Mouse (Mus musculus): ENCODE measurements around the gene Zfp775. TPM values are rescaled to one million over a fixed set of nuclear protein-coding genes. Genes with fewer than 3 reads are reported as not detected.
A peak's percentile ranks its signal among the peaks of the same experiment; 100 is the strongest.

Gene Zfp775
- polyA plus RNA-seq, 1 experiment from 2014 or later = 2.2 TPM

- Histone ChIP-seq H3K27ac (ENCODE audit: low read depth, low read length) (no peak overlapping the region), H3K27me3 (replicated peaks; ENCODE audit: control insufficient read depth, insufficient read depth, low read length) (peaks cover 5% of the 10 kb centered on the region), H3K9ac (ENCODE audit: low read depth, low read length) (no peak overlapping the region), H3K4me3 (ENCODE audit: low read depth, low read length) (no peak overlapping the region), H3K4me1 (replicated peaks; ENCODE audit: control insufficient read depth, insufficient read depth, low read length) (no peaks in the 10 kb centered on the region), H3K9me3 (ENCODE audit: control insufficient read depth) (no peaks in the 10 kb centered on the region), H3K36me3 (ENCODE audit: control insufficient read depth, insufficient read depth) (peaks cover 21% of the 10 kb centered on the region), H3K4me2 (replicated peaks; ENCODE audit: low read depth) (no peak overlapping the region)
- 26% methylated on average over 1 of the region's 1 CpGs for WGBS
- no peak for ATAC-seq
- peak; percentile 35 for TF ChIP-seq CTCF (IDR thresholded peaks at IDR 0.05; ENCODE audit: low read depth)
Measured at GRCm38 (mm10) chr6:48623460-48623859, 21.6 kb downstream of the Zfp775 start.

GRCm38 (mm10) chr6:48626464-48626863 is 24.6 kb downstream of the Zfp775 start, which contains the start of gene AI854703:
Gene AI854703 (plus strand): TSS chr6:48626764.
- 0 out of 2 replicates have a peak, but pooled peaks cover 2% of the 10 kb centered on the region for H3K4me1 ChIP-seq (replicated peaks; ENCODE audit: control insufficient read depth, insufficient read depth, low read length)
- H3K4me3 ChIP-seq (ENCODE audit: low read depth, low read length) = peak within 1 kb of the TSS; percentile 45
- no peak within 1 kb of the TSS; the same call in 1 of the 2 replicates for H3K9ac ChIP-seq (ENCODE audit: low read depth, low read length)
- no peak for TF ChIP-seq CTCF (IDR thresholded peaks at IDR 0.05; ENCODE audit: low read depth)
- H3K27ac ChIP-seq (ENCODE audit: low read depth, low read length) = no peak within 1 kb of the TSS
- H3K9me3 ChIP-seq (ENCODE audit: control insufficient read depth) = no peaks in the 10 kb centered on the region
- H3K4me2 ChIP-seq (replicated peaks; ENCODE audit: low read depth) = peak within 1 kb of the TSS; percentile 84
- H3K36me3 ChIP-seq (ENCODE audit: control insufficient read depth, insufficient read depth) = no peaks in the 10 kb centered on the region
- peaks cover 5% of the 10 kb centered on the region for H3K27me3 ChIP-seq (replicated peaks; ENCODE audit: control insufficient read depth, insufficient read depth, low read length)
- no peak for ATAC-seq
- 45% methylated on average over 8 of the region's 8 CpGs for WGBS

- TF ChIP-seq CTCF (IDR thresholded peaks at IDR 0.05; ENCODE audit: low read depth) = peak; percentile 36
- Histone ChIP-seq H3K27me3 (replicated peaks; ENCODE audit: control insufficient read depth, insufficient read depth, low read length) (peaks cover 5% of the 10 kb centered on the region), H3K4me3 (ENCODE audit: low read depth, low read length) (peak overlapping the region; percentile 45), H3K9ac (ENCODE audit: low read depth, low read length) (no peak overlapping the region; the same call in 1 of the 2 replicates), H3K27ac (ENCODE audit: low read depth, low read length) (no peak overlapping the region), H3K4me2 (replicated peaks; ENCODE audit: low read depth) (peak overlapping the region; percentile 84), H3K9me3 (ENCODE audit: control insufficient read depth) (no peaks in the 10 kb centered on the region), H3K36me3 (ENCODE audit: control insufficient read depth, insufficient read depth) (no peaks in the 10 kb centered on the region), H3K4me1 (replicated peaks; ENCODE audit: control insufficient read depth, insufficient read depth, low read length) (0 out of 2 replicates have a peak, but pooled peaks cover 2% of the 10 kb centered on the region)
- WGBS = under 1% methylated on average over 32 of the region's 32 CpGs
- ATAC-seq = no peak
Measured at GRCm38 (mm10) chr6:48626984-48627383, 25.1 kb downstream of the Zfp775 start.

GRCm38 (mm10) chr6:48627511-48627924 is 25.7 kb downstream of the Zfp775 start:
- WGBS = 7% methylated on average over 7 of the region's 7 CpGs
- ATAC-seq = no peak
- Histone ChIP-seq H3K4me3 (ENCODE audit: low read depth, low read length) (peak overlapping the region; percentile 45), H3K36me3 (ENCODE audit: control insufficient read depth, insufficient read depth) (no peaks in the 10 kb centered on the region), H3K27me3 (replicated peaks; ENCODE audit: control insufficient read depth, insufficient read depth, low read length) (peaks cover 5% of the 10 kb centered on the region), H3K9me3 (ENCODE audit: control insufficient read depth) (no peaks in the 10 kb centered on the region), H3K27ac (ENCODE audit: low read depth, low read length) (no peak overlapping the region), H3K9ac (ENCODE audit: low read depth, low read length) (no peak overlapping the region), H3K4me1 (replicated peaks; ENCODE audit: control insufficient read depth, insufficient read depth, low read length) (0 out of 2 replicates have a peak, but pooled peaks cover 2% of the 10 kb centered on the region), H3K4me2 (replicated peaks; ENCODE audit: low read depth) (peak overlapping the region; percentile 84)
- no peak for TF ChIP-seq CTCF (IDR thresholded peaks at IDR 0.05; ENCODE audit: low read depth)

GRCm38 (mm10) chr6:48628377-48628776 is 26.5 kb downstream of the Zfp775 start:
- H3K9ac ChIP-seq (ENCODE audit: low read depth, low read length) = no peak overlapping the region
- H3K36me3 ChIP-seq (ENCODE audit: control insufficient read depth, insufficient read depth) = no peaks in the 10 kb centered on the region
- no peak overlapping the region for H3K4me3 ChIP-seq (ENCODE audit: low read depth, low read length)
- H3K27ac ChIP-seq (ENCODE audit: low read depth, low read length) = no peak overlapping the region
- ATAC-seq = no peak
- peaks cover 5% of the 10 kb centered on the region for H3K27me3 ChIP-seq (replicated peaks; ENCODE audit: control insufficient read depth, insufficient read depth, low read length)
- no peaks in the 10 kb centered on the region for H3K9me3 ChIP-seq (ENCODE audit: control insufficient read depth)
- H3K4me2 ChIP-seq (replicated peaks; ENCODE audit: low read depth) = no peak overlapping the region; the same call in 1 of the 2 replicates
- no peak for TF ChIP-seq CTCF (IDR thresholded peaks at IDR 0.05; ENCODE audit: low read depth)
- WGBS = 59% methylated on average over 3 of the region's 3 CpGs
- H3K4me1 ChIP-seq (replicated peaks; ENCODE audit: control insufficient read depth, insufficient read depth, low read length) = 0 out of 2 replicates have a peak, but pooled peaks cover 2% of the 10 kb centered on the region

GRCm38 (mm10) chr6:48628808-48629660 is 27.2 kb downstream of the Zfp775 start:
- H3K4me3 ChIP-seq (ENCODE audit: low read depth, low read length) = peak overlapping the region; percentile 26
- H3K27me3 ChIP-seq (replicated peaks; ENCODE audit: control insufficient read depth, insufficient read depth, low read length) = peaks cover 5% of the 10 kb centered on the region
- 0 out of 2 replicates have a peak, but pooled peaks cover 2% of the 10 kb centered on the region for H3K4me1 ChIP-seq (replicated peaks; ENCODE audit: control insufficient read depth, insufficient read depth, low read length)
- peak overlapping the region; percentile 67 for H3K4me2 ChIP-seq (replicated peaks; ENCODE audit: low read depth)
- no peaks in the 10 kb centered on the region for H3K9me3 ChIP-seq (ENCODE audit: control insufficient read depth)
- WGBS = 10% methylated on average over 54 of the region's 54 CpGs
- H3K36me3 ChIP-seq (ENCODE audit: control insufficient read depth, insufficient read depth) = no peaks in the 10 kb centered on the region
- H3K27ac ChIP-seq (ENCODE audit: low read depth, low read length) = no peak overlapping the region
- no peak overlapping the region; the same call in 1 of the 2 replicates for H3K9ac ChIP-seq (ENCODE audit: low read depth, low read length)
- no peak for ATAC-seq
- TF ChIP-seq CTCF (IDR thresholded peaks at IDR 0.05; ENCODE audit: low read depth) = no peak
